Mouse (Mus musculus) heart, adult 8-10 months (tissue): ENCODE measurements around the gene Esr1. TPM values are rescaled to one million over a fixed set of nuclear protein-coding genes. Genes with fewer than 3 reads are reported as not detected.
"Not testable (repeated sequence)": the region's sequence is repeated elsewhere in the genome, so short reads cannot be mapped to it uniquely, and the experiment has no call there.

ENCODE experiments used
- DNase-seq: peaks from one replicate; pipeline ENCODE4 v3.0.0; 2022; ENCODE audit warnings: low spot score
- total RNA-seq, 4 experiments: library from RNA; stranded (reverse); gene quantifications; 2 replicates each; pipeline ENCODE4 v1.2.4; 2022

Gene Esr1
- total RNA-seq, result 1 to 10 TPM in 3 of 4 experiments, under 1 TPM in 1; 0.90 to 1.1 (median 1.0) TPM

GRCm38 (mm10) chr10:4611386-4612155 lies at the start of gene Esr1:
Gene Esr1, plus strand, starts transcription at chr10:4611593.
- no peak for DNase-seq

- no peak for DNase-seq
These were observed 46.2 kb upstream of the Esr1 start for GRCm38 (mm10) chr10:4565148-4565547.

GRCm38 (mm10) chr10:4570778-4571177 lies 40.6 kb upstream of the Esr1 start:
- no peak for DNase-seq

GRCm38 (mm10) chr10:4571304-4571703 lies 40.1 kb upstream of the Esr1 start:
- DNase-seq, result no peak

GRCm38 (mm10) chr10:4581905-4582304 lies 29.5 kb upstream of the Esr1 start:
- no peak for DNase-seq

- no peak for DNase-seq
These were observed 24.7 kb upstream of the Esr1 start for GRCm38 (mm10) chr10:4586691-4587090.

GRCm38 (mm10) chr10:4589576-4589975 lies 21.8 kb upstream of the Esr1 start:
- DNase-seq, result no peak

GRCm38 (mm10) chr10:4590956-4591355 lies 20.4 kb upstream of the Esr1 start:
- no peak for DNase-seq

GRCm38 (mm10) chr10:4593828-4594227 lies 17.6 kb upstream of the Esr1 start:
- no peak for DNase-seq

- DNase-seq, result no peak
These were observed 14.2 kb upstream of the Esr1 start for GRCm38 (mm10) chr10:4597211-4597610.

GRCm38 (mm10) chr10:4598244-4598842 lies 13.1 kb upstream of the Esr1 start:
- DNase-seq, result no peak

GRCm38 (mm10) chr10:4598916-4599315 lies 12.5 kb upstream of the Esr1 start:
- DNase-seq, result no peak

GRCm38 (mm10) chr10:4599591-4599990 lies 11.8 kb upstream of the Esr1 start:
- no peak for DNase-seq

GRCm38 (mm10) chr10:4600796-4601474 lies 10.5 kb upstream of the Esr1 start:
- no peak for DNase-seq

GRCm38 (mm10) chr10:4601612-4602011 lies 9.8 kb upstream of the Esr1 start:
- not testable (repeated sequence) for DNase-seq

GRCm38 (mm10) chr10:4602466-4602865 lies 8.9 kb upstream of the Esr1 start:
- DNase-seq, result no peak

GRCm38 (mm10) chr10:4604527-4605209 lies 6.7 kb upstream of the Esr1 start:
- DNase-seq, result no peak

- DNase-seq, result no peak
These were observed 1.2 kb upstream of the Esr1 start for GRCm38 (mm10) chr10:4610234-4610633.

- no peak for DNase-seq
These were observed 1.1 kb downstream of the Esr1 start for GRCm38 (mm10) chr10:4612313-4613036.

- DNase-seq, result no peak
These were observed 6.6 kb downstream of the Esr1 start for GRCm38 (mm10) chr10:4618026-4618425.

GRCm38 (mm10) chr10:4618686-4619085 lies 7.3 kb downstream of the Esr1 start:
- DNase-seq, result no peak
